Mouse (Mus musculus): ENCODE results near the gene Gm5105.

DNA sequence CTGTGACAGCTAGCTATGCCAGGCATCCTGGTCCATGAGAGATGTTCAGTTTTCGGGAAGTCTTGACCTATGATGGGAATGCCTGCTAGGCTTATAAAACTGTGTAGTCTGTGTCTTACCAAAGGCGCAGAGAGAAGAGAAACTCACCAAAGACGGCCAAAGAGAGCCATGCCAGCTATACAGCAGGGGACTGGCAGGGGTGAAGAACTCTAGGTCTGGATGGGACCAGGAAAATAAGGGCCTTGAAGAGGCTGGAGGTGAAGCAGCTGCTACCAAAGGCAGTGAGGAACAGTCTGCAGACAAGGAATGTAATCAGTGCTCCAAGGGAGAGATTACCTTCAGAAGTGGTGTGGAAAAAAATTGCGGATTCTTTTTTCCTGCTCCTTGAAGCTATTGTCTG, 16.7 kb upstream of the Gm5105 start:
- TF ChIP-seq CTCF (IDR thresholded peaks at IDR 0.05; ENCODE audit: borderline replicate concordance, control insufficient read depth, extremely low read depth, insufficient read depth, low read length, poor library complexity), result no peak
- no peak for TF ChIP-seq POLR2A (IDR thresholded peaks at IDR 0.05; ENCODE audit: control insufficient read depth, extremely low read depth, insufficient read depth, low read length, poor library complexity)
